Mouse (Mus musculus) kidney, postnatal 4 days (tissue): ENCODE data around the gene Zfp189.
"Not testable (repeated sequence)": the region's sequence is repeated elsewhere in the genome, so short reads cannot be mapped to it uniquely, and the experiment has no call there.

Source experiments
- DNase-seq, 2 experiments: peaks; one replicate each; pipeline ENCODE4 v3.0.0; 2021; ENCODE audit warnings: mixed read lengths in 2 of 2

The Zfp189 gene

DNA sequence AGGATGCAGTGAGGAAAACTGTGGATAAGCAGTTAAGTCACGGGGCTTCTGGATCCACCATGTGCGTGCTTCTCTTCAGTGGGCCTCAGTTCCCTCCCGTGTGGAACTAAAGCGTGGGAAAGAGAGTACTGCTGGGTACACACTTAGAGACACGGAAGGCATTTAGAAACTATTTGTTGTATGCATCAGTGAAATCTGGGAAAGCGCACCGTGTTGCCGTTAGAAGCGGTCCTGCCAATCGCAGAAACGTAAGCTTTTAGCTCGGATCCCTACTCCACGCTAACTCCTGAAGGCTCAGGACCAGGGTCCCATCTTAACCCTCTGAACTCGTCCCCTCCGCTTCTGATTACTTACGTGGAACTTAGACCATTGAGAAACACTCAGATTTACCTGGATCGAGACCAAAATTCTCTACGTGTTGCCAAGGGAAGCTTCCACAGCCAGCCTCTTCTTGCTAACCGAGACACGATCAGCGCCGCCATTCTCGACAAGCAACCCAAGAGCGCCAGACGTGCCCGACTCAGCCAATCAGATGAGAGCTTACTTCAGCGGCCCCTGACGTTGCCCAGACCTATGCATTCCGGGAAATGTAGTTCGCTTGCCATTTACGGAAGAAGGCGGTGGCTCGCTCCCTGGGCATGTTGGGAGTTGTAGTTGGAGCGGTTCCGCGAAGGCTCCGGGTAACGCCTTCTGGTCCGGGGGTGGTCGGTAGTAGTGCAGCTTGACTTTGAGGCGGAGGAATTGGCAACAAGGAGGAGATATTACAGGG lies at the start of gene Zfp189, which contains the start of gene Mrpl50:
Zfp189 (plus strand) TSS at position 605 of the 769 bp plus-strand sequence.
Mrpl50 (minus strand) TSS at position 522 of the 769 bp plus-strand sequence.
- DNase-seq = peak; percentile 89 to 95

DNA sequence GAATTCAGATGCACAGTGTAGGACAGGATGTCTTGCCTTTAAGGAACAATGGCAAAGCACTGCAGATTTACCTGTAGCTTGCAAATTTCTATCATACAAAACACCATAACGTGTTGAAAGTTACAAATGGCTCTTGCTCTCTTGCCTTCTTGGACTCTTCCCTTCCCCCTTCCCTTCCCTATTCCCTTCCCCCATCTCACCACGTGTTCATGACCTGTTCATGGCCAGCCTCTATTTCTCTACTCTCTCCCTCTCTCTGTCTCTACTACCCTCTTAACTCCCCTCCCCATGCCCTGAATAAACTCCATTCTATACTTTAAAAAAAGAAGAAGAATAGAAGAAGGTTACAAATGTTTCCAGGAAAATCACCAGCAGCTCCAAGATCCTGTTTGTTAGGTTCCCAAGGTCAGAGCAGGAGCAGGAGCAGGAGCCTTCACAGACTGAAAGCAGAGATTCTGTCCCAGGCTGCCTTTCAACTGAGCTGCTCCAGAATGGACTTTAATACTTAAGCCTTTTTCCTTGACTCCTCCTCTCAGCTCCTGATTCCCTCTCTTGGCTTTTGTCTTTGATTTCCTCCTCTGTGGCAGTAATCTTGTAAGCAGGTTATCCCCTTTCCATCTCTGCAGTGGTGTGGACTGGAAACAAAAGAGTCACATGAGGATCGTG lies 47.4 kb upstream of the Zfp189 start, which contains the start of gene Acnat1:
Acnat1 (minus strand) TSS at position 478 of the 666 bp plus-strand sequence.
- no peak for DNase-seq

DNA sequence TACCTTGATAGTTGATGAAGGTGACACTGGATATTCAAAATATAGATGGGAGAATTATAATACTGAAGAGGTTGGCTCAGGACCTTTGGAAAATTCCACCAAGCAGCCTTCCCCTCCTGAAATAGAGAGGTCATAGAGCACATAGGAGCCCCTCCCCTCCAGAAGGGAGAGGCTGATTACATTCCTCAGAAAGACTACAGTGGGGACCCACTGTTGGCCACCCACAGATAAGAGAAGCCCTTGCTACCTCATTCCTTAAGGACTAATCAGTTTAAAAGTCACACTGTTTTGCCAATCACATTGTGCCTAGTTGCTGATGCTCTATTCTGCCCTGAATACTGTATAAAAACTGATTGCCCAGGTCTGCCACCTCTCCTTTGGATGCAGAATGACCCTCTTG lies 46.4 kb upstream of the Zfp189 start:
- no peak for DNase-seq

GRCm38 (mm10) chr4:49478118-49478877 lies 42.7 kb upstream of the Zfp189 start:
- DNase-seq = peak; percentile 45 to 52

DNA sequence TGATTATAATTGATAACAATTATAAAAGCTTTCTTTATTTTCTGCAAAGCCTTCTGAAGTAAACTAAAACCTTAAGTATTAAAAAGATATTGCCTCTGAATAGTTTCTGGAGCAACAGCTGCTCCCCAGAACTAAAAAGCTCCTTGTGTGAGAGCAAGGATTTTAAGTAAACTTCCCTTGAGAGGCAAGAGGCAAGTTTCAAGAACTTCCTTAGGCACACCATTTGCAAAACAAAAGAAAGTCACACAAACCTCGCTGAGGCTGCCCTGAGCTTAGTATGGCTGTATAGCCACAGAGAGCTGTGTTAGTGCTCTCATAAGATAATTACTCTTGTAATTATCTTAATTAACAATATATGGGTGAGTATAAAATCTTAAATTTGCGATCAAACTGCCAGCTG lies 41.9 kb upstream of the Zfp189 start:
- DNase-seq = not testable (repeated sequence)

GRCm38 (mm10) chr4:49480104-49480760 lies 40.7 kb upstream of the Zfp189 start:
- DNase-seq = peak in 1 of 2 experiments; percentile 27

- no peak for DNase-seq
These were observed 40.1 kb upstream of the Zfp189 start for GRCm38 (mm10) chr4:49480896-49481295.

GRCm38 (mm10) chr4:49485442-49485841 lies 35.5 kb upstream of the Zfp189 start:
- peak in 1 of 2 experiments; percentile 8 for DNase-seq

GRCm38 (mm10) chr4:49485934-49486650 lies 34.9 kb upstream of the Zfp189 start:
- DNase-seq = not testable (repeated sequence)

GRCm38 (mm10) chr4:49503563-49503962 lies 17.4 kb upstream of the Zfp189 start:
- no peak for DNase-seq

DNA sequence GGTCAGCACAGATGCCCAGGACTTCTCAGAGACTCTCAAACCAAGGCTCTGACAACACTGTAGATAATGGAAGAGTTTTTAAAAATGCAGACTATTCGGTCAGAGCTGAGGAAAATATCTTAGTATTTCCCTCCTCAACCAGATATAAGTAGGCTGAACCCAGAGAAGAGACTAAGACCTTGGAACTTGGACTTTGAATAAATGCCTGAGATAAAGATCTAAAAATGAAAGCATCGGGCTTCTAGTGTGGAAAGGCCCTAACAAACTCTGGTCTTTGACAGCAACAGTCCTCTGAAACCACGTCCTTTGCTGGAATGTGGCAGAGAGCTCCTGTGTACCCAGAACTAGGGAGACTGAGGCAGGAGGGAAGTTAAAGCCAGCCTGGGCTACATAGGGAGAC lies 14.6 kb upstream of the Zfp189 start, which contains the start of gene Baat:
Baat (minus strand) TSS at position 172 of the 400 bp plus-strand sequence.
- no peak for DNase-seq

DNA sequence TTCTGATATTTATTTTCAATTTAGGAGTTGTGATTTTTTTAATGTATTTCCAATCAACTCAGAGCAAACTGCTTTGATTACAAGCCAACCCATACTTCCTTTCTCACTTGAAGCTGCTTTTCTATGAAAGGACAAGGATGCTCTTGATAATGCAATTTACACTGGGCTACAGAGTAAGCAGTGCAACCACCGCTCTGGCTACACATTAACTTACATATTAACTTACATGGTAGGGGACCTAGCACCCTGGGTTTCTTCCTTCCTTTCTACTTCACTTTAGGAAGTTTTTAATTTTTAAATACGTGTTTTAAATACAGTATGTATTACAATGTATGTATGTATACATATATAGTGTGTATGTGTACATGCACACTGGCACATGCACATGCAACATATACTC lies 11.8 kb upstream of the Zfp189 start:
- DNase-seq = no peak

DNA sequence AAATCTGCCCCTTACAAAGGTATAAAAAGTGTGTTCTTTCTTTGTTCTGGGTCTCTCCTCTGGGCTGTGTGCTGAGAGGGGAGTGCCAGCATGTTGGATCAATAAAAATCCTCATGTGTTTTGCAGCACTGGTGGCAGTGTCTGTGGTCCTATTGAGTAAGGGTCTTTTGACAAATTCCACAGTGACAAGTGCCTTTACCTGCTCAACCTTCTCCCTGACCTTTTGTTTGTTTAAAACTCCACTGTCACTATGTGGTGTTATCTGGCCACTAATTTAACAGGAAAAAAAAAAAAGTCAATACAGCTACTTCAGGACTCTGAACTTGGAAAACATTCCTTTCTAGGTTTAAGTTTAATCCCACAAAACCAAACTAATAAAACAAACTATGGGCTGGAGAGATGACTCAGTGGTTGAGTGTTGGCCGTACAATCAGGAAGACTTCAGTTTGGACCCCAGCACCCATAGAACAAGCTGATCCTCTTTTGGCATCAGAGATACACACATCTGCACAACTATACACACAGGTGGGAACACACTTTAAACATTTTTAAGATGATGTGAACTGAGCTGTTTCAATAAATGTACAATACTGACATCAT lies 10.6 kb upstream of the Zfp189 start:
- not testable (repeated sequence) for DNase-seq

GRCm38 (mm10) chr4:49512636-49513035 lies 8.3 kb upstream of the Zfp189 start:
- DNase-seq = no peak

DNA sequence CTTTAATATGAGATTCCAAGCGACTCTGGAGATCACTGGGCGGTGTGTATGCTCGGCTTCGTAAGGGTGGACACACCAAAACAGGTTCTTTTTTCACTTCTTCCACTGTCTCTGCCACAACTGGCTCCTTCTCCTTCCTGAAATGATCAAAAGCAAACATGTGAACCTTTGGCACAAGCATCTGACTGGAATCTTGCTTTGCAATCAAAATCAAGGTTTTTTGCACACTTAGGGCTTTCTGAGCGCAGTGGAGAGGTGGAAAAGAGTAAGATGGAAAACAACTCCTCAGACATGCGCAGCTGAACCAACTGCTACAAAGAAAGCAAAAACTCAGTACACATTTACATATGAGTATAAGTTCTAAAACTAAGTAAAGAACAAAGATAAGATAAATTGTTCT lies 6.5 kb upstream of the Zfp189 start:
- DNase-seq = no peak

- DNase-seq = no peak
These were observed 1.5 kb upstream of the Zfp189 start for GRCm38 (mm10) chr4:49519476-49519875.

- no peak for DNase-seq
These were observed 370 bp downstream of the Zfp189 start for GRCm38 (mm10) chr4:49521346-49521745.

DNA sequence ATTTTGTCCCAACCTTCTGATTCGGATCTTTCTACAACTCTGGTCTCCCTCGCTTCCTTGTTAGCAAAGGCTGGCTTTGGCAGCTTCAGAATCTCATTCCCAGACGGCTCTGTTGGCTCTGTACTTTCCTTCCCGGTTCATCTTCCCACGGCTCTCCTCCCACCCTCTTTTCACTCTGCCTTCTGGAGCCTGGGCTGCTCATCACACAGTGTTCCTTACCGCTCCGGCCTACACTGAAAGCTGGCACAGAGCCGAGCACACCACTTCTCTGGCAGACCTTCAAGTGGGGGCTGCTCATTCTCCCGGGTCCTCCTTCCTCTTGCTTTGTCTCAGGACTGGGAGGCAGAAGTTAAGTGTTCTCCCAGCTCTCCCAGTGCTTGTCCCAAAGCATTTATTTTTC lies 1.6 kb downstream of the Zfp189 start:
- peak in 1 of 2 experiments; percentile 11 for DNase-seq

GRCm38 (mm10) chr4:49535036-49535435 lies 14.1 kb downstream of the Zfp189 start:
- DNase-seq = no peak

- DNase-seq = no peak
These were observed 14.8 kb downstream of the Zfp189 start for GRCm38 (mm10) chr4:49535675-49536294.

GRCm38 (mm10) chr4:49536671-49537070 lies 15.7 kb downstream of the Zfp189 start:
- DNase-seq = no peak
